Mouse (Mus musculus): ENCODE results near the gene Gm8765.
"Not testable (repeated sequence)": the region's sequence is repeated elsewhere in the genome, so short reads cannot be mapped to it uniquely, and the experiment has no call there.

The Gm8765 gene

DNA sequence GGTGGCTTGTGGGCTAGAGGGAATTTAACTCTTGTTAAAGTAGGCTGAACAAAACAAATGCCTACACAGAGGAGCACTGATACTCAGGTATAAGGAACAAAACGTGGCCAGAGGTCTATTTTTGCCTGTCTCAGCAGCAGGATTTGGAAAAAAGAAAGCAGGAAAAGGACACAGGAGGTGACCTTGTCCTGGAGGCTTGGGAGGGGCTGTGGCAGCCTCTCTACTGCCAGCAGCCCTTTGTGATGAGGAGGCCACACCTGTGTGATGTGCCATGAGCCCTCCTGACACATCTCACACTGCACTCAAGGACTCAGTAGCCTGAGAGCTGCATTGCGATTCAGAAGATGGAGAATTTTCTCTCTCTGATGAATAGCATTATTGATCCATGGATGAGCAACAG is at the start of gene Gm8765:
Gm8765 (plus strand) TSS at position 301 of the 400 bp plus-strand sequence.
- DNase-seq = not testable (repeated sequence)

GRCm38 (mm10) chr13:50648771-50649170 is 49.3 kb upstream of the Gm8765 start:
- DNase-seq = not testable (repeated sequence)

DNA sequence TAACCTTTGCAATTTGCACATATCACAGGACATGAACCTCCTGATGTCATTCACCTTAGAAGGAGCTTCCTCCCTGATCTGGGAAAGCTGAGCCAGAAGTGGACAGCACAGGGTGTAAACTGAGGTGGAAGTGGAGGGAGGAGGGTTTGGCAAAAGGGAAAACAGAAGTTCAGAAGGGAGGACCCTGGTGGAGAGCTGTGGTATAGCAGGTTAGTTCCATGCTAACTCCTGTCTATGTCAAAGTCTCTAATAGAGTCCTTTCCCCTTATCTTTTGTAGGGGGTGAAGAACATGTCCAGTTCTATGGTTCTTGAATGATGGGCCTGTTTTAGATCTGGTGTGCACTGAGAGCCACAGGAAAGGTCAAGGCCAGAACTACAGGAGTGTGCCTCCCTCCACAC is 52.2 kb downstream of the Gm8765 start:
- not testable (repeated sequence) for DNase-seq

GRCm38 (mm10) chr13:50751732-50752131 is 53.6 kb downstream of the Gm8765 start:
- no peak for DNase-seq

GRCm38 (mm10) chr13:50752961-50753360 is 54.8 kb downstream of the Gm8765 start:
- DNase-seq = not testable (repeated sequence)

All from lung, postnatal 36 days (tissue).